Mouse (Mus musculus): ENCODE data around the gene Ooep. TPM values are rescaled to one million over a fixed set of nuclear protein-coding genes. Genes with fewer than 3 reads are reported as not detected.
A peak's percentile ranks its signal among the peaks of the same experiment; 100 is the strongest.
"Not testable (repeated sequence)": the region's sequence is repeated elsewhere in the genome, so short reads cannot be mapped to it uniquely, and the experiment has no call there.

Gene Ooep
- polyA plus RNA-seq, 1 experiment = 0.02 TPM

- H3ac ChIP-seq (ENCODE audit: control insufficient read depth, insufficient read length, low read depth) = peak overlapping the region; percentile 24
- not testable (repeated sequence) for H3K79me2 ChIP-seq (ENCODE audit: control insufficient read depth, insufficient read depth); H3K79me3 ChIP-seq (ENCODE audit: low read depth); H3K4me3 ChIP-seq (ENCODE audit: insufficient read depth, poor library complexity, severe bottlenecking); H3K36me3 ChIP-seq (ENCODE audit: control insufficient read depth, insufficient read depth); H3K27me3 ChIP-seq (ENCODE audit: control insufficient read depth, insufficient read depth, insufficient read length)
- TF ChIP-seq MYOD1 (IDR thresholded peaks at IDR 0.05; ENCODE audit: control insufficient read depth, insufficient read length, low read depth) (peak; percentile 5), USF1 (IDR thresholded peaks at IDR 0.05; ENCODE audit: low read depth) (peak; percentile 31)
These were observed 30.1 kb downstream of the Ooep start for GRCm38 (mm10) chr9:78348206-78349004.

GRCm38 (mm10) chr9:78347004-78347403, 31.5 kb downstream of the Ooep start:
- no peak overlapping the region for H3K4me3 ChIP-seq (ENCODE audit: insufficient read depth, poor library complexity, severe bottlenecking)
- H3K79me2 ChIP-seq (ENCODE audit: control insufficient read depth, insufficient read depth) = no peaks in the 10 kb centered on the region
- H3K27me3 ChIP-seq (ENCODE audit: control insufficient read depth, insufficient read depth, insufficient read length) = no peaks in the 10 kb centered on the region
- TF ChIP-seq MYOD1 (IDR thresholded peaks at IDR 0.05; ENCODE audit: control insufficient read depth, insufficient read length, low read depth) = no peak
- no peak for TF ChIP-seq CTCF (IDR thresholded peaks at IDR 0.05; ENCODE audit: control insufficient read depth, insufficient read depth, insufficient read length)
- no peak for TF ChIP-seq FOSL1 (IDR thresholded peaks at IDR 0.05; ENCODE audit: insufficient read depth, low read length, poor library complexity, severe bottlenecking)
- H3K36me3 ChIP-seq (ENCODE audit: control insufficient read depth, insufficient read depth) = no peaks in the 10 kb centered on the region
- H3ac ChIP-seq (ENCODE audit: control insufficient read depth, insufficient read length, low read depth) = no peak overlapping the region
- H3K79me3 ChIP-seq (ENCODE audit: low read depth) = no peaks in the 10 kb centered on the region

- H3K4me3 ChIP-seq (ENCODE audit: insufficient read depth, poor library complexity, severe bottlenecking); H3K79me2 ChIP-seq (ENCODE audit: control insufficient read depth, insufficient read depth); H3K27me3 ChIP-seq (ENCODE audit: control insufficient read depth, insufficient read depth, insufficient read length): not testable (repeated sequence)
These were observed 33.3 kb downstream of the Ooep start for GRCm38 (mm10) chr9:78345235-78345634.

GRCm38 (mm10) chr9:78343055-78343454, 35.5 kb downstream of the Ooep start:
- H3K27me3 ChIP-seq (ENCODE audit: control insufficient read depth, insufficient read depth, insufficient read length) = not testable (repeated sequence)

More at GRCm38 (mm10) chr9:78345235-78345634, 33.3 kb downstream of the Ooep start:
- H3K79me3 ChIP-seq (ENCODE audit: low read depth); H3K36me3 ChIP-seq (ENCODE audit: control insufficient read depth, insufficient read depth); H3ac ChIP-seq (ENCODE audit: control insufficient read depth, insufficient read length, low read depth): not testable (repeated sequence)

GRCm38 (mm10) chr9:78342494-78342893, 36.0 kb downstream of the Ooep start:
- H3K79me3 ChIP-seq (ENCODE audit: low read depth) = not testable (repeated sequence)

More at GRCm38 (mm10) chr9:78343055-78343454, 35.5 kb downstream of the Ooep start:
- H3ac ChIP-seq (ENCODE audit: control insufficient read depth, insufficient read length, low read depth); H3K4me3 ChIP-seq (ENCODE audit: insufficient read depth, poor library complexity, severe bottlenecking); H3K36me3 ChIP-seq (ENCODE audit: control insufficient read depth, insufficient read depth); H3K79me3 ChIP-seq (ENCODE audit: low read depth); H3K79me2 ChIP-seq (ENCODE audit: control insufficient read depth, insufficient read depth): not testable (repeated sequence)

GRCm38 (mm10) chr9:78340324-78340723, 38.2 kb downstream of the Ooep start:
- H3K79me3 ChIP-seq (ENCODE audit: low read depth); H3K79me2 ChIP-seq (ENCODE audit: control insufficient read depth, insufficient read depth); H3ac ChIP-seq (ENCODE audit: control insufficient read depth, insufficient read length, low read depth); H3K36me3 ChIP-seq (ENCODE audit: control insufficient read depth, insufficient read depth); H3K4me3 ChIP-seq (ENCODE audit: insufficient read depth, poor library complexity, severe bottlenecking); H3K27me3 ChIP-seq (ENCODE audit: control insufficient read depth, insufficient read depth, insufficient read length): not testable (repeated sequence)
- peak; percentile 24 for TF ChIP-seq CTCF (IDR thresholded peaks at IDR 0.05; ENCODE audit: control insufficient read depth, insufficient read depth, insufficient read length)

More at GRCm38 (mm10) chr9:78342494-78342893, 36.0 kb downstream of the Ooep start:
- not testable (repeated sequence) for H3ac ChIP-seq (ENCODE audit: control insufficient read depth, insufficient read length, low read depth); H3K27me3 ChIP-seq (ENCODE audit: control insufficient read depth, insufficient read depth, insufficient read length); H3K4me3 ChIP-seq (ENCODE audit: insufficient read depth, poor library complexity, severe bottlenecking); H3K36me3 ChIP-seq (ENCODE audit: control insufficient read depth, insufficient read depth); H3K79me2 ChIP-seq (ENCODE audit: control insufficient read depth, insufficient read depth)

- not testable (repeated sequence) for H3ac ChIP-seq (ENCODE audit: control insufficient read depth, insufficient read length, low read depth); H3K36me3 ChIP-seq (ENCODE audit: control insufficient read depth, insufficient read depth); H3K79me2 ChIP-seq (ENCODE audit: control insufficient read depth, insufficient read depth); H3K27me3 ChIP-seq (ENCODE audit: control insufficient read depth, insufficient read depth, insufficient read length); H3K4me3 ChIP-seq (ENCODE audit: insufficient read depth, poor library complexity, severe bottlenecking); H3K79me3 ChIP-seq (ENCODE audit: low read depth)
These were observed 41.5 kb downstream of the Ooep start for GRCm38 (mm10) chr9:78337050-78337449.

GRCm38 (mm10) chr9:78327289-78327688, 51.2 kb downstream of the Ooep start, which contains the start of gene Omt2b:
Omt2b (plus strand) TSS chr9:78327589.
- H3K36me3 ChIP-seq (ENCODE audit: control insufficient read depth, insufficient read depth); H3K79me3 ChIP-seq (ENCODE audit: low read depth); H3K79me2 ChIP-seq (ENCODE audit: control insufficient read depth, insufficient read depth); H3ac ChIP-seq (ENCODE audit: control insufficient read depth, insufficient read length, low read depth); H3K4me3 ChIP-seq (ENCODE audit: insufficient read depth, poor library complexity, severe bottlenecking); H3K27me3 ChIP-seq (ENCODE audit: control insufficient read depth, insufficient read depth, insufficient read length): not testable (repeated sequence)

Other genes with a start within 250 kb of the Ooep start
- 102 TPM for gene Gsta4, start 196.0 kb downstream of the Ooep start, polyA plus RNA-seq (2012; fragmentation: generic; extraction: Trizol)
- 5.2 TPM for gene Gsta1, start 148.1 kb downstream of the Ooep start, polyA plus RNA-seq (2012; fragmentation: generic; extraction: Trizol)
- gene Gm3776, start 121.6 kb downstream of the Ooep start, polyA plus RNA-seq (2012; fragmentation: generic; extraction: Trizol) = 0.76 TPM
- 0.33 TPM for gene Gm10639, start 88.8 kb downstream of the Ooep start, polyA plus RNA-seq (2012; fragmentation: generic; extraction: Trizol)
- not detected for gene Omt2a, start 63.9 kb downstream of the Ooep start, polyA plus RNA-seq (2012; fragmentation: generic; extraction: Trizol)
- gene Omt2b, start 51.1 kb downstream of the Ooep start, polyA plus RNA-seq (2012; fragmentation: generic; extraction: Trizol) = not detected
- gene Gsta2, start 22.9 kb downstream of the Ooep start, polyA plus RNA-seq (2012; fragmentation: generic; extraction: Trizol) = 0.09 TPM
- gene Dppa5a, start 10.5 kb downstream of the Ooep start, polyA plus RNA-seq (2012; fragmentation: generic; extraction: Trizol) = 0.34 TPM
- not detected for gene Ddx43, start 17.1 kb upstream of the Ooep start, polyA plus RNA-seq (2012; fragmentation: generic; extraction: Trizol)
- gene Cgas, start 64.5 kb upstream of the Ooep start, polyA plus RNA-seq (2012; fragmentation: generic; extraction: Trizol) = 1.8 TPM
- gene Mto1, start 69.5 kb upstream of the Ooep start, polyA plus RNA-seq (2012; fragmentation: generic; extraction: Trizol) = 11.2 TPM
- gene Gm17324, start 70.1 kb upstream of the Ooep start, polyA plus RNA-seq (2012; fragmentation: generic; extraction: Trizol) = not detected
- gene Eef1a1, start 110.4 kb upstream of the Ooep start, polyA plus RNA-seq (2012; fragmentation: generic; extraction: Trizol) = 7,691 TPM
- 3.7 TPM for gene Slc17a5, start 209.3 kb upstream of the Ooep start, polyA plus RNA-seq (2012; fragmentation: generic; extraction: Trizol)
- 5.9 TPM for gene Cd109, start 236.8 kb upstream of the Ooep start, polyA plus RNA-seq (2012; fragmentation: generic; extraction: Trizol)

Data from C2C12 (cell line).